Mouse (Mus musculus): ENCODE measurements at regions not wholly inside any gene's neighbourhood (a gene's known extent, or its start where the extent isn't known, plus 50 kb on each side); places are given as distances from the start of the nearest gene placed in this dataset.

DNA sequence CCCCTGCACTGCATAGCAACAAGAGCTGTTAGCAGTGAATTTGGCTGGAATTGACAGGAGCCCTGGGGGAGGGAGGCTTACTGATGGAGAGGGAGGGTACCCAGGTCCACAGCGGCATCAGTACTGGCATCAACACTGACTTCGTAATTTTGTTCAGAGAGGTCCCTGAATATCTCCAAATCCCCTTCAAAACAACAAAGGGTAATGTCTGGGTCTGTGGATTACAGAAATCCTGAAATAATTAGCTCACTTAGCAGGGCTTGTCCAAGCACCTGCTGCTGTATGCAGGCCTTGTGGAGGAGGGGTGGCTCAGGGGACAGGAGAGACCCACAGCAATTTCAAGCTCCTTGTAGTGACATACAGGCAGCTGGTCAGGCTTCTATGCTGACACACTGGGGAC is 369.6 kb downstream of the Eipr1 start:
- DNase-seq (ENCODE audit: low read depth, low spot score), result no peak

DNA sequence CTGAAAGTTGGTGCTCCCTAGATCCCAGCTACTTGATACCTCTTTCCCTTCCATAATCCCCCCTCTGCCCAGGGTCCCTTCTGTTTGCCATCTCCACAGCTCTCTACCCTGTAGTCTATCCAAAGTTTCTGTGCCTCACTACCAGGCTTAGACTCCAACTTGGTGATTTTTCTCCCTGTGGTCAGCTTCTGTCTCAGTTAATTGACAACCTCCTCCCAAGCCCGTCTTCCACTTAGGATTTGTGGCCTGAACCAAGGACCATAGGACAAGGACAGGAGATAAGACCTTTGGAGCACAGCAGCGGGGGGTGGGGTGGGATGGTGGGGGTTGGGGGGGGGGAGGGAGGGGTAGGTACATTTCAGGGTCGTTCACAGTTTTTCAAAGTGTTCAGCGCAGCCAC is 371.3 kb downstream of the Eipr1 start:
- no peak for DNase-seq (ENCODE audit: low read depth, low spot score)

DNA sequence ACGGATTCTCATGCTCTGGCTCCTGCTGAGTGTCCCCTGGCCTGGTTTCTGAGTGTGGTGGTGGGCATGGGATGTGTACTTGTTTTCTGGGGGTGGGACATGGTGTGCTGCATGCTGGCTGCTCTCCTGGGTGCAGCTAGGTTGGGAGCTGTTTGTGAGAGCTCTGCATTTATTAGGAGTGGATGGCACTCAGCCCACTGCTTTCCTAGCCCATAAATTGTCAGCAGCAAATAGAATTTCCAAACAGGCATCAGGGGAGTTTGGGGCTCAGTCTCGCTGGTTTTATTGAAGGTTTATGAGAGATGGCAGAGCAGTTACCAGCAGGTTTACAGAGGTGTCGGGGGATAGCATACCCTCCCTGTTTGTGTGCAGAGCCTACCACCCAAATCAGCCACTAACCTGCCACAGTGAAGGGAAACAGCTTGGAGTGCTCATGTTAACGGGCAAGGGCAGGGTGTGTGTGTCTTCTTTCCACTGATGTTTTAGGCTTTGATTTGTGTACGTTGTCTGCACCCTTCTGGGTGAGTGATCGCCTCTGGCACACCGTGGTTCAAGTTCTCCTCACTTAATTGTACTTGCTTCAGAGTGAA is 372.6 kb downstream of the Eipr1 start:
- DNase-seq (ENCODE audit: low read depth, low spot score), result no peak

DNA sequence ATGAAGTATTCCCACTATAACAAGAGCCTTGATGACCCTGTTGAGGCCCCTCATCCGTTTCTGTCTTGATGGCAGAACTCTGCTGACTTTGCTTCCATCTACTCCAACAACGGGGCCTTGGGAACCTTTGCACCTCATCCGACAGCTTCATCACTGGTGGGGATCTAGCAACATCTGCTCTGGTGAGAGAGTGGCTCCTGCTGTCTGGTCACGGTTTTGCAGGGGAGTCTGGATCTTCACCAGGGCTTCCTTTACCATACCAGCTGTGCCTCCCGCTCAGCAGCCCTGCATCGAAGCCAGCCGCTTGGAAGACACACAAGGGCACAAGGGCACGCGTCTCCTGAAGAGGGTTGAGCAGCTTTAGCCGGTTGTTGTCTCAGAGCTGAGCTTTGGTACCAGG is 377.2 kb downstream of the Eipr1 start:
- DNase-seq (ENCODE audit: low read depth, low spot score), result peak; percentile 44

DNA sequence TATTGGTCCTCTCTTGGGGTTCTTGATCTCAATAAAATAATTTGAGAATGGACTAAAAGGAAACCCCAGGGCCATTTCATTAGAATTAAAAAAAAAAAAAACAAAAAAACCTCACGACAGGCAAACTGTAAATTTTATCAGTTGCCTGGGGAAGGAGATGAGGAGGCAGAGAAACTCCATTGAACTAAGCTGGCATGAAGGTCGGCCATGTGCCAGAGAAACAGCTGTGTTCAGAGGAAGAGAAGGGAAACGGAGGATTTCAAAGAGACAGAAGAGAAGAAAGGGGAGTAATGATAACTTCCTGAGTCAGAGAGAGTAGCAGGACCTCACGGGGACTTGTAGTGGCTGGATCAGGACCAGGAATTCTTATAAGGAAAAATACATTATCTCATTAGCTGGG is 377.7 kb downstream of the Eipr1 start:
- DNase-seq (ENCODE audit: low read depth, low spot score), result no peak

DNA sequence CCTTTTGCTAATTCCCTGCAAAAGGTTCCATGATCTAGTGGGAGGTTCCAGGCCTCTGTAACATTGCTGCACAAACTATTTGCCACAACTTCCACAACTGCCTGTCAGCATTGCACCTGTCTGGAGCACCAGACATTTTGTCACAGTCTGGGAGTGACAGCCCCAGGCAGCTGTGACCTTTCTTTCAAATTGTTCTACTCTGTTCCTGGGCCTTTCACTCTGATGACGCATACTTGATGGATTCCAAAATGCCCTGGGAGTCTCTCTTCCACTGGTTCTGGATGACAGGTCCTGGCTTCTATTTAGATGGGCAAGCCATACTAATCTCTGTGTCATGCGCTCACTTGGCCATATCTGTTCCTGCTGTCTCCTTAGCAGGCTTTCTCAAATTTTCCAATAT is 382.7 kb downstream of the Eipr1 start:
- DNase-seq (ENCODE audit: low read depth, low spot score), result no peak

DNA sequence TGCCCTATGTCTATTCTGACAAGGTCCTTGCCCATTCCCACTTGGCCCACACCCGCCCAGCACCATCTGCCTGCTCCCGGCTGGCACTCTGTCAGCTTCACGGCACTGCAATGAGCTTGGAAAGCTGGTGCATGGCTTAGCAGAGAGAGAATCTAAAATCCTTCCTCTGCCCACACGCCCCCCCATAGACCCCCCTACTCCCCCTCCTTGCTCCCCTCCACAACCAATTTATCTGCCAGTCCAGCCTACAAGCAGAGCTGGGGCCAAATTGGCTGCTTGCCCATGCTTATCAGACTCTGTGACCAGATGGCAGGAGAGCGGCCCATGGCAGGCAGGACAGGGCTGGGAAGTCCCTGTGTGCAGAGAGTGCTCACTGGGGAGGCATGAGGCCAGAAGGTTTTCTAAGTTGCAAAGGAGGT is 385.3 kb downstream of the Eipr1 start:
- peak; percentile 50 for DNase-seq (ENCODE audit: low read depth, low spot score)

DNA sequence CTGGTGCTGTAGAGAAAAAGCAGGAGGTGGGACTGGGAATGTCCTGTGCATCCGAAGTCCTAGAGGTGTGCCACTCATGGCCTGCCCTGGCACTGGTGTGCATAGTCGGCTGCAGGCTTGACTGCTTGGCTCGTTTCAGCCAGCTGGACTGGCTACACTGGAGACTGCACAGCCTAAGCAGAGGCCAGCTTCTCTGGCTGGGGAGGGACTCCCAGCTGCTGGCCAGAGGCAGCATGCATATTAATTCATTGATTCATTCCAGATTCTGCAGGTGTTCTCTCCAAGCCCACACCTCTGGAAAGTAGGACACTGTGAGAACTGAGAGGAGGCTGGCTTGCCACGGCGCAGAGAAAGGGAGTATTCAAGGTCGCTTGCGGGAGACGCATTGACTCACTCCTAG is 385.9 kb downstream of the Eipr1 start:
- peak; percentile 10 for DNase-seq (ENCODE audit: low read depth, low spot score)

DNA sequence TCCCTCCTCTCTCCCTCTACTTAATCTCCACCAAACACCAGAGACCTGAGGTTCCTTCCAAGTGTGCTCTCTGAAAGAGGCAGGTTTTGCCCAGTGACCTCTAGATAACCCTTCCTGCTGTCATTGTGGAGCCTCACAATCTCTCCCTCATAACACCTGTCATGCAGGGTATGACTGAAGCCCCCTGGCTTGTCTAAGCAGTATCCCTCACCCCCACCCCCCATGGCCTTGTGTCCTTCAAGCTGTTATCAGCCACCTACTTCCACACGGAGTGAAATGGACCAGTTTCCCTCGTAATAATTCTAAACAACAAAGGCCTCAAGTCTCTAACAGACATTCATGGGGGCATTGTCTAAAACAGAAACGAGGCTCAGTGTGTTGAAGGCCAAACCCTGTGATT is 387.6 kb upstream of the Myt1l start:
- DNase-seq (ENCODE audit: low read depth, low spot score), result peak; percentile 9

DNA sequence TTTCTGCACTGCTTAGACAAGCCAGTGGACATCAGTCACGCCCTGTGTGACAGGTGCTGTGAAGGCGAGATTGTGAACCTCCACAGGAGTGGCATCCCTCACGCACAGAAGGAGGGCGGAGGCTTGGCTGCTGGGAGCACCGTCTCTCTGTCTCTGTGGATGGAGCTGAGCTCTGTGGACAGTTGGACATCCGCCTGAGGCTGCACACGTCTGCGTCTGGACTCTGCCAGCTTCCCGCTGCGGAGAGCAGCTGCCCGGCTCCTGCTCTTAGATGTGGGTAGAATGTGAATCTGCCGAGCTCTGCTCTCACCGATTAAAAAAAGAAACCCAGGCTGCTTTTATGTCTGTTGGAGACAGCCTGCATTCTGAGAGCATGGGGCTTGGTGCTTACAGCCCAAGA is 387.1 kb upstream of the Myt1l start:
- DNase-seq (ENCODE audit: low read depth, low spot score), result peak; percentile 92

DNA sequence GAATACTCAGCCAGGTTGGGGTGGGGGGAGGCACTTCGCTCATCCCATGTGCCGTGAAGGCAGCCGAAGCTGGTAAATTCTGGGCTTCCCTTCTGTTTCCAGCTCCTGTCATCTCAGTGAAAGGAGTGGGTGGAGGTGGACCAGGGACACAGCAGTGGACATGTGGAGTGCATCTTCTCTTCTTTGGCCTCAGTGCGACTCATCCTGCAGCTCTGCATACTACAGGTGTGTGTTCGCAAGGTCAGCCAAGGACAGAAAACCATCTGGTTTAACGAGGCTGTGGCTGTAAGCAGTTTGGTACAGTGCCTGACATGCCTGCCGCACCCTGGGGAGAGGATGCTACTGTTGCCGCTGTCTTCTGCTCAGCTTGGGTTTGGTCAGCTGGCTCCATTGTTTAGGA is 386.3 kb upstream of the Myt1l start:
- peak; percentile 27 for DNase-seq (ENCODE audit: low read depth, low spot score)

DNA sequence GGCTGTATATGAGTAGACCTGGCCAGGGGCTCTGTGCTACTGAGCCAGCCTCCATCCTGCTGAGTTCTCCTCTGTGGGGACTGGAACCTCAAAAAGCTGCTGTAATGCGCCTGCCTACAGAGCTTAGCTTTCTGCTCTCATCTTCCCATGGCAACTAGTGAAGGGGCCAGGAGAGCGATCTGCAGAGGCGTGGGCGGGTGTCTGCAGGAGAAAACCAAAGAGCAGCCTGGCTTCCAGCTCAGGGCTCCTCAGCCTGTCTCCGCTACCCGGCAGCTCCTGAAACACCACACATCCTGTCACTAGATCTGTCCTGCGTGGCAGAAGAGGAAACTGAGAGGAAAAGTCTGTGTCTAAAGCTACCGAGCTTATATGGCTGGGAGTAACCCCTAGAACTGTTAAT is 384.9 kb upstream of the Myt1l start:
- DNase-seq (ENCODE audit: low read depth, low spot score), result peak; percentile 90

DNA sequence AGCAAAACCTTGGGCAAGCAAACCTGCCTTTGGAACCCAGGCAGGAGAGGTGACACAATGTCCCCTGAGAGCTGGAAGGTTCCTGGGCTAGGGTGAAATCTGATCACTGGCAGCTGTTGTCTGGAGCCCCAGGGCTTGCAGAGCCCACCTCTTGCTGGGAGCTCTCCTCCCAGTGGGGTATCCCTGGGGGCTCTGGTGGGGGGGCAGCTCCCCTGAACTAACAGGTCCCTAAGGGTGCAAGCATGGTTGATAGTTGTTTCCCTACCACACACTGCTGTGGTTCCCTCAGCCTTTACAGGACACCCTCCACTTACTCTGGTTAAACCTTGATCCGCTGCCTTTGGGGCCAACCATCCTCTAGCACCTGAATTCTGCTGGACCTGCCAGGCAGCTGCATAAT is 367.3 kb upstream of the Myt1l start:
- DNase-seq (ENCODE audit: low read depth, low spot score), result no peak

DNA sequence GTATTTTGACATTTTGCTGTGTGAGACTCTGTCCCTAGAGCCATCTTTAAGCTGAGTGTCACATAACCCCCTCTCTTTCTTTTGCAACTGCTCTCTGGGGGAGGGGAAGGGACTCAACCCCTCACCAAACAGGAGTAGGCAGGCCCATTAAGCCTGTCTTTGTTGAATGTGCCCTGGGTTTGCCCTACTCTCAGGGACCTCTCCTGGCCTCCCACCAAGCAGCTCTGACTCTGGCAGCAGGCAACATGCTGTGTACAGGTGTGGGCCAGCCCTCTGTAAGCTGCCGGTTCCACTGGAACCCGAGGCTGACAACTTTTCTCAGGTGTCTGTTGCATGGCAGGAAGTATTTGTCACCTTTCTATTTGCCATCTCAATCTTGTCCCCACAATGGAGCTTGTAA is 366.6 kb upstream of the Myt1l start:
- no peak for DNase-seq (ENCODE audit: low read depth, low spot score)

DNA sequence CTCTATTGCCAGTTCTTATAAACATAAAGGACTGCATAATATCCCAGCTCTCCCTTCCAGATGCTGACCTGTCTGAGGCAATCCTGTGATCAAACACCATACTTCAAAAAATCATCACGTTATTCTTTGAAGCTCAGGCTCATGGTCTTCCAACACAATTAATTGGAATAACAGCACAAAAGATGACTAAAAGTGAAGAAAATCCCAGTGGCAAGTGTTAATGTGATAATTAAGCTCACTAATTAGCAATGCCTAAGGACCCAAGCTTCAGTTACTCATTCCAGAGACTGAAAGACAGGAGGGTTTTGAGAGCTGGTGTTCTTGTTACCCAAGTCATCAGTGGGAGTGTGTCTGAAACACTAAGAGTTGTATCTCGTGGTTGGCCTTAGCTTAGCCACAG is 363.5 kb upstream of the Myt1l start:
- no peak for DNase-seq (ENCODE audit: low read depth, low spot score)

DNA sequence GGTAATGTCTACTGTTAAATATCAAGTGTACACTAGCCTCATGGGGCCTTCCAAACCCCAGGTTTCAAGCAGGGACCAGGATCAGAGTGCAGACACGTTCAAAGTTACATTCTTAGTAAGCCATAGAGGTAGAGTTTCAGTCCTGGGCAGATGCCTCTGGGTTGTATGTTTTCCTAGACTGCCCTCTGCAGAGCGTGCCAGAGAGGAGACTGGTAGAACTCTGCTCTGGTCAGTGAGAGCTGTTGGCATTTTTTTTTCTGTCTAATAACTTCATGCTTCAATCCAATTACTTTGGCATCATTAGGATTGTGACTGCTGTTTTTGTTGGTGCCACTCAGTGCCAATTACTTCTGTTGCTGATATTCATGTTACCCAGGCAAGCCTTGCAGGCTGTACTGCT is 361.9 kb upstream of the Myt1l start:
- DNase-seq (ENCODE audit: low read depth, low spot score), result no peak

DNA sequence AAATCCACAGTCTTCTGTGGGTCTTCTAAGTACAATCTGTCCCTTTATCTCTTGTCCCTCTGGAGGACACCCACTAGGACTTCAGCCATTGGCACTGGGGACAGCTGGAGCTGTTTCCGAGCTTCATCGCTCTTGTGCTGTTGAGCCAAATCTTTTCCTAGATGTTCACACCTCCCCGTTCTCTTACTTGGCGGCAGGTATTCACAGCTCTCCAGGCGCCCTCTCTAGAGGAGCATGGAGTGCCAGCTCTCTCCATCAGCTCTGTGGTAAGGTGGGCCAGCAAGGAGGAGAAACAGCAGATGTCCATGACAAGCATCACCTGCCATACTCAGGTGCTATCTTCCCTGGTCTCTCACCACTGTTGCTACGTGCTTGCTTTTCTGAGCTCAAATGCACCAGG is 360.3 kb upstream of the Myt1l start:
- DNase-seq (ENCODE audit: low read depth, low spot score), result peak; percentile 42

DNA sequence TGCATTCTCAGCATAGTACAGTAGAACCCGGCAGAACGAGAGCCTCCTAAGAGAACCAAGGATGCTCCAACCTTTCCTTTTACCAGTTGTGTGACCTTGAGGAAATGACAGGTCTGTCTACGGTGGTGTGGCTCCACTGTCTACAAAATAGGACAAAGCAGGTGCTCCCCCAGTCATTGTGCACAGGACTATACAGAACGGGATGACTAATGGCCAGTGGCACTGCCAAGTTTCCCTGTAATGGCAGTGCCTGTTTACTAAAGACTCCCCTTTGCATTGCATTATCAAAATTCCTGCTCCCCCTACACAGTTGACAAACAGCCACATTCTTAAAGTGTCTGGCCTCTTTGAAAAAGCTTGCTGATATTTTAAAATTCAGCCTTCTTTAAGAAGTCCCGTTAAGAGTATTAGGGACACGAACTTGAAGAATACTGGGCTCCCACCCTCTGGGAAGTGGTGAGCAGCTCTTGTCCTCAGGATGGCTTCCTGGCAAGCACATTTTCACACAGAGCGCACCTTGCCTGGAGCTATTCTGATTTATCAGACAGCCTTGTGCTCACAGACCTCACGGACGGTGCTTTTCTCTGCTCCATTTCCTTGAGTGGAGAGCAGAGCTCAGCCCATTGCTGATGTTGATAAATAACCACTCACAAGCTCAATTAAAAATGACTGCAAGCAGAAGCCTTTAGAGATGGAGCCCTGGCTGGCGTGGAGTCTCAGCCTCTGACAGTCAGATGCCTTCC is 352.3 kb upstream of the Myt1l start:
- no peak for DNase-seq (ENCODE audit: low read depth, low spot score)

DNA sequence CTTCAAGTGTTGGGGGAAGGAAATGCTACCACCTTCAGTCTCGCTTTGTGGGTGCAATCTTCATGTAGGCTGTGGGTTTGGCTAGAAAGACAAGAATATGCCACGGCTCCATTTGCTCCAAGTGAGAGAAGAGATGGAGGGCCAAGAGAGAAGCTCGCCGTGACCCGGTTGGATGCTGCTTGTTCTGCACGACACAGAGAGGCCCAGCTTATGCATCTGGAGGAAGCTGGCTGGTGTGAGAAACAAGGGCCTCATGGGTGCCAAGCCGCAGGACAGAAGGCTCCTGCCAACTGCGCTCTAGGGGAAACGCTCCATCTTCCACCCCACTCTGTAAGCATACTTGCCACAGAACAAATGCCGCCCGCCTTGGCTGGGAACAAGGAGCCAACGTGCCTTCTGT is 351.0 kb upstream of the Myt1l start:
- DNase-seq (ENCODE audit: low read depth, low spot score), result peak; percentile 33

DNA sequence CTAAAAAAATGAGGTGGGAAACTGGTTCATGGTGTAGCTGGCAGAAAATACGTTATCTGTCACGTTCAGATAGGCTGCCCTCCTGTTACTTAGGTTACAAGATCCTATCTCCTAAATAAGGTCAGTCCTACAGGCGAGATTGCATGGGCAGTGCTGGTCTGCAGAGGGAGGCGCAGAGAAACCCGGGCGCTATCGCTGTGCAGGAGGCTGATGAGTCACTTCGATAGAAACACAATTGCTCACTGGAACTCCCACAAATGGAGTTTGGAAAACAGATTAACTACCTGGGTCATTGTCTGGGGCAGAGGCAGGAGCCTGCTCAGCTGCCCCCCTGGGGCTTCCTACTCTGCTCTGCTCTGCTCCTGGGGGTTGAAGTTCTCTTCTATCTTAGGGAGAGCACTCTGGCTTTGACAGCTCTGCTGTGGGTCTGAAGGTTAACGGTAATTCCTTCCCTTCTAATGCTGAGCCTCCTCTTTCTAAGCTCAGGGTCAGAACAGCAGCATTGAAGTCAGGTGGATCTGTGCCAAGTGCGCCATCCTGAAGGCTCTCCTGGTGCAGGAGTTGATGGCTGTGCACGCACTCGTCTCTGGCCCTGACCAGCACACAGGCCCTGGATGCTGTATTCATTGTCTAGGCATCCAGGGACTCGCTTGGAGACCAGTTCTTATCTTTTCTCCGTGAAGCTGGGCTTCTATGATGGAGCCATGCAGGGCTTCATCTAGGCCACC is 349.9 kb upstream of the Myt1l start:
- no peak for DNase-seq (ENCODE audit: low read depth, low spot score)

DNA sequence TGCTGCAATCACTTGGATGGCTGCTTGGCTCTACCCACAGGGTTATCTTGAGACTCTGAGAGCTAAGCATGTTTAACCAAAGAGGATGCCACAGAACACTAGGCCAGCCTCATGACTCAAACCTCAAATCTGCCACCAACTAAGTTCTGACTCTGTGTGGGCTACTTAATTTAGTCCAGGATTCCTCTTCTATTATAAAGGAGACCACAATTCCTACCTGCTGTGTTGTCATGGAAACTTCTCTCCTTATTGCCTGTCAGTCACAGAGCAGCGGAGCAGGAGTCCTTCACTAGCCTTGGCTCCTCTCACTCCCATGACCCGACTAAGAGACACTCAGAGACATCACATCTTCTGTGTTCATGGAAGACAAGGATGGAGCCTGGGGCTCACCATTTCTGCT is 348.8 kb upstream of the Myt1l start:
- no peak for DNase-seq (ENCODE audit: low read depth, low spot score)

DNA sequence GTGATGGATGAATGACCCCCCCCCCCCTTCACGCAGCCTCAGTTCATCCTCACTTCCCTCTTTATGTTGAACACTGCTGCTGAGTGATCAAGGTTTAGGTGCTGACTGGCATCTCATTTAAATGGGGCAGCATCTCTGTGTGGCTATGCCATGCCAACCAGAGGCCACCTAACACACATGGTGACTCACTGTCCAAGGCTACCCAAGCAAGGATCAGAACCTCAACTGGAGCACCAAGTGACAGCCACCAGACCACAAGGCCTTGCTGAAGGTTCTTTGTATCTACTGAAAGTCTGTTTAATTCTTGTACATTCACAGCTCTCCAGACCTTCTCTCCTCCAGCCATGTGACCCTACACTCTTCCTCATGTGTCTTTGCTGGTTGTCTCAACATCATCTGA is 347.6 kb upstream of the Myt1l start:
- no peak for DNase-seq (ENCODE audit: low read depth, low spot score)

DNA sequence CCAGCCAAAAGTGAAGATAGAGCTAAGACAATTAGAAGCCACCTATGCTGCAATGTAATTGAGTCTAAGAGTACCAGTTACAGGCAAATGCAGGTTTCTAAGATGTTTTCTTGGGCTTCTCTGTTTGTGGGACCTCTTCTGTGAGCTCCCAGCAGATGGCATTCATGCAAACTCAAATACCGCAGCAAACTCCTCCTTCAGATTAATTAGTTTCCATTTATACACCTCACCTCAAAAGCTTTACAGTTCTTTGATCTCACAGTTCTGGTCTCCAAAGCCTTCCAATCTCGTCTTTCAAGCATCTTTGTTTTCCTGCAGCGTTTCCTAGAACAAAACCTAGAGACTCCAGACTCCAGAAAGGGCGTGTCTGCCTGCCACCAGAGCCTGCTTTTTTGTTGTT is 340.6 kb upstream of the Myt1l start:
- peak; percentile 32 for DNase-seq (ENCODE audit: low read depth, low spot score)
